ENCODE assay signal across 11 mouse cellular contexts in genomic region chr5:25296830-25297229, GRCm38 (mm10).
A peak's percentile ranks its signal among the peaks of the same experiment; 100 is the strongest.
DNase-seq lines count a peak whose midpoint lies in the region; ATAC-seq lines count a peak whose summit lies in the region.
"Had no signal": no experiment of that assay in that cellular context is flagged by ENCODE, and none has a peak within 500 bp of the region (broad histone marks: within the 10 kb centered on the region; RNA-seq: fewer than 3 reads in every experiment).

No protein-coding gene starts in this region.

- no peak for ATAC-seq in kidney, embryonic 14.5 days (ENCODE audit: low FRiP score, low TSS enrichment)
- ATAC-seq: inflammation-experienced regulatory T-cells, adult 6 months had no signal

- H3K36me3 ChIP-seq in kidney, embryonic 14.5 days (ENCODE audit: control insufficient read depth, insufficient read depth, low read length) = peaks cover 38% of the 10 kb centered on the region

- H3K9me3 ChIP-seq in kidney, embryonic 14.5 days (ENCODE audit: control insufficient read depth, low read length) = no peaks in the 10 kb centered on the region
- H3K9me3 ChIP-seq: embryonic facial prominence, embryonic 13.5 days; limb, embryonic 13.5 days had no signal

- H3K27ac ChIP-seq in kidney, embryonic 14.5 days (ENCODE audit: low read depth, low read length) = no peak overlapping the region
- H3K27ac ChIP-seq: embryonic facial prominence, embryonic 13.5 days; limb, embryonic 13.5 days had no signal

- H3K4me3 ChIP-seq in kidney, embryonic 14.5 days (ENCODE audit: low read length) = no peak overlapping the region
- H3K4me3 ChIP-seq: embryonic facial prominence, embryonic 13.5 days; limb, embryonic 13.5 days had no signal

- DNase-seq in layer of hippocampus, adult 11-12 months (ENCODE audit: low spot score) = peak; percentile 66
- DNase-seq in layer of hippocampus, postnatal 10 days (ENCODE audit: low spot score in 2 of 2) = no peak
- peak; percentile 8 for DNase-seq in 3T3-L1 (ENCODE audit: low read depth, low spot score)
- peak; percentile 26 for DNase-seq in Muller cell, postnatal 12 days (ENCODE audit: inconsistent ontology term)
- peak; percentile 33 to 55 for DNase-seq in layer of hippocampus, postnatal 14 days (ENCODE audit: low spot score in 2 of 2)
- no peak for DNase-seq in kidney, adult 11 months

- no peak overlapping the region for H3K4me2 ChIP-seq in kidney, embryonic 14.5 days (replicated peaks; ENCODE audit: low read depth, low read length)
- H3K4me2 ChIP-seq: embryonic facial prominence, embryonic 13.5 days; heart, embryonic 11.5 days; limb, embryonic 13.5 days had no signal

- no peaks in the 10 kb centered on the region for H3K27me3 ChIP-seq in kidney, embryonic 14.5 days (ENCODE audit: control insufficient read depth, insufficient read depth, low read length)
- H3K27me3 ChIP-seq: embryonic facial prominence, embryonic 13.5 days; limb, embryonic 13.5 days had no signal

- 75% methylated on average over 3 of the region's 3 CpGs for WGBS in kidney, embryonic 14.5 days

- H3K9ac ChIP-seq in kidney, embryonic 14.5 days (ENCODE audit: low read depth, low read length) = no peak overlapping the region
- H3K9ac ChIP-seq: embryonic facial prominence, embryonic 13.5 days; limb, embryonic 13.5 days had no signal

- no peaks in the 10 kb centered on the region for H3K4me1 ChIP-seq in kidney, embryonic 14.5 days (ENCODE audit: control insufficient read depth, insufficient read depth, low read length)
- H3K4me1 ChIP-seq: embryonic facial prominence, embryonic 13.5 days; limb, embryonic 13.5 days had no signal

Comparison
In these comparisons a context has a peak if more than half of its experiments do, and no peak if none do; other contexts are left out.
1. DNase-seq: peak in layer of hippocampus, adult 11-12 months (single experiment), 3T3-L1 (single experiment), Muller cell, postnatal 12 days (single experiment) and layer of hippocampus, postnatal 14 days (2 of 2); none in layer of hippocampus, postnatal 10 days (0 of 2) and kidney, adult 11 months (single experiment).